Mouse (Mus musculus) frontal cortex, postnatal 14 days (tissue): ENCODE measurements around the gene Reck.

Experiments
- DNase-seq, 2 experiments: peaks; one replicate each; pipeline ENCODE4 v3.0.0; 2022; ENCODE audit warnings: low spot score in 2 of 2

Gene Reck

GRCm38 (mm10) chr4:43969373-43969772 is 94.0 kb downstream of the Reck start:
- no peak for DNase-seq

- no peak for DNase-seq
Measured at GRCm38 (mm10) chr4:43970393-43971330, 95.3 kb downstream of the Reck start.

GRCm38 (mm10) chr4:43971541-43972136 is 96.3 kb downstream of the Reck start:
- DNase-seq, result no peak

GRCm38 (mm10) chr4:43972137-43972591 is 96.8 kb downstream of the Reck start:
- no peak for DNase-seq

- DNase-seq, result peak in 1 of 2 experiments; percentile 56
Measured at GRCm38 (mm10) chr4:43973526-43973981, 98.2 kb downstream of the Reck start.

GRCm38 (mm10) chr4:43974914-43975616 is 99.7 kb downstream of the Reck start:
- no peak for DNase-seq

- DNase-seq, result no peak
Measured at GRCm38 (mm10) chr4:43976223-43976740, 101.0 kb downstream of the Reck start.

GRCm38 (mm10) chr4:43978521-43979443 is 103.5 kb downstream of the Reck start:
- DNase-seq, result no peak

GRCm38 (mm10) chr4:43979746-43980145 is 104.4 kb downstream of the Reck start:
- DNase-seq, result peak; percentile 79 to 82

- DNase-seq, result no peak
Measured at GRCm38 (mm10) chr4:43980236-43980635, 104.9 kb downstream of the Reck start.

- no peak for DNase-seq
Measured at GRCm38 (mm10) chr4:43980846-43981245, 105.5 kb downstream of the Reck start.

- no peak for DNase-seq
Measured at GRCm38 (mm10) chr4:43981251-43981650, 105.9 kb downstream of the Reck start.

GRCm38 (mm10) chr4:43982053-43982732 is 106.9 kb downstream of the Reck start:
- peak; percentile 82 to 93 for DNase-seq

- no peak for DNase-seq
Measured at GRCm38 (mm10) chr4:43983181-43983580, 107.9 kb downstream of the Reck start, which contains the start of gene Ccin. Gene Ccin, plus strand, starts transcription at chr4:43983483.

- no peak for DNase-seq
Measured at GRCm38 (mm10) chr4:43983756-43984155, 108.4 kb downstream of the Reck start.

- DNase-seq, result no peak
Measured at GRCm38 (mm10) chr4:43984326-43984725, 109.0 kb downstream of the Reck start.

- DNase-seq, result no peak
Measured at GRCm38 (mm10) chr4:43988976-43989375, 113.6 kb downstream of the Reck start.

- no peak for DNase-seq
Measured at GRCm38 (mm10) chr4:43993072-43993471, 117.7 kb downstream of the Reck start.

GRCm38 (mm10) chr4:43994342-43994741 is 119.0 kb downstream of the Reck start:
- DNase-seq, result no peak
